Mouse (Mus musculus): ENCODE measurements at regions not wholly inside any gene's neighbourhood (a gene's known extent, or its start where the extent isn't known, plus 50 kb on each side); places are given as distances from the start of the nearest gene placed in this dataset.
"Not testable (repeated sequence)": the region's sequence is repeated elsewhere in the genome, so short reads cannot be mapped to it uniquely, and the experiment has no call there.

DNA sequence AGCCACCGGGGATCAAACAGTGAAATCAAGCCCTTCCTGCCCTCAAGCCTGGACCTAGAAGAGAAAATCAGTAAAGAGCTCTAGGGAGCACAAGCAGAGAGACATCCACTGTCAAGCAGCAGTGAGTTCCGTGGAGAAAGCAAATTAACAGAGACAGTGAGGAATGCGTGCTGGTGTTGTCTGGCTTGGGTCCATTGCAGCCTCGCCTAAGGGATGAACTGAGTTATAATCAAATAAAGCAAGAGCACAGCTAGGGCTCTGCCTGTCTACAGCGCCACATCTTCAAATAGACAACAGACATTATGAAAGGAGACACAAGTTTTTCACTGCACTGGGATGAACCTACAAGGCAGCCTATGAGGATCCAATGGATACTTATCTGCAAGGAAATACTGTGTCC is 62.3 kb upstream of the Xcl1 start:
- WGBS, result 57% methylated on average over 5 of the region's 5 CpGs
- Histone ChIP-seq H3K27ac (ENCODE audit: insufficient read depth, low read depth, low read length) (no peak overlapping the region), H3K36me3 (ENCODE audit: control insufficient read depth, insufficient read depth, low read length) (no peaks in the 10 kb centered on the region), H3K27me3 (replicated peaks; ENCODE audit: control insufficient read depth, insufficient read depth, low read length) (no peaks in the 10 kb centered on the region; the same call in 1 of the 2 replicates), H3K4me1 (ENCODE audit: control insufficient read depth, insufficient read depth, low read length) (no peaks in the 10 kb centered on the region), H3K4me3 (ENCODE audit: insufficient read depth, low read depth, low read length) (no peak overlapping the region)
- DNase-seq, result no peak
- TF ChIP-seq CTCF (conservative IDR thresholded peaks at IDR 0.05; ENCODE audit: insufficient read depth, insufficient read length, low read depth, low read length) (no peak), POLR2A (IDR thresholded peaks at IDR 0.05; ENCODE audit: low read depth, low read length) (no peak)

- TF ChIP-seq CTCF (conservative IDR thresholded peaks at IDR 0.05; ENCODE audit: insufficient read depth, insufficient read length, low read depth, low read length) (no peak), POLR2A (IDR thresholded peaks at IDR 0.05; ENCODE audit: low read depth, low read length) (no peak)
- Histone ChIP-seq H3K4me1 (ENCODE audit: control insufficient read depth, insufficient read depth, low read length) (no peaks in the 10 kb centered on the region), H3K4me3 (ENCODE audit: insufficient read depth, low read depth, low read length) (no peak overlapping the region), H3K27ac (ENCODE audit: insufficient read depth, low read depth, low read length) (no peak overlapping the region), H3K27me3 (replicated peaks; ENCODE audit: control insufficient read depth, insufficient read depth, low read length) (no peaks in the 10 kb centered on the region; the same call in 1 of the 2 replicates), H3K36me3 (ENCODE audit: control insufficient read depth, insufficient read depth, low read length) (no peaks in the 10 kb centered on the region)
- DNase-seq, result no peak
- WGBS, result 19% methylated on average over 6 of the region's 6 CpGs
These were observed 58.9 kb upstream of the Xcl1 start for GRCm38 (mm10) chr1:164994247-164994660.

DNA sequence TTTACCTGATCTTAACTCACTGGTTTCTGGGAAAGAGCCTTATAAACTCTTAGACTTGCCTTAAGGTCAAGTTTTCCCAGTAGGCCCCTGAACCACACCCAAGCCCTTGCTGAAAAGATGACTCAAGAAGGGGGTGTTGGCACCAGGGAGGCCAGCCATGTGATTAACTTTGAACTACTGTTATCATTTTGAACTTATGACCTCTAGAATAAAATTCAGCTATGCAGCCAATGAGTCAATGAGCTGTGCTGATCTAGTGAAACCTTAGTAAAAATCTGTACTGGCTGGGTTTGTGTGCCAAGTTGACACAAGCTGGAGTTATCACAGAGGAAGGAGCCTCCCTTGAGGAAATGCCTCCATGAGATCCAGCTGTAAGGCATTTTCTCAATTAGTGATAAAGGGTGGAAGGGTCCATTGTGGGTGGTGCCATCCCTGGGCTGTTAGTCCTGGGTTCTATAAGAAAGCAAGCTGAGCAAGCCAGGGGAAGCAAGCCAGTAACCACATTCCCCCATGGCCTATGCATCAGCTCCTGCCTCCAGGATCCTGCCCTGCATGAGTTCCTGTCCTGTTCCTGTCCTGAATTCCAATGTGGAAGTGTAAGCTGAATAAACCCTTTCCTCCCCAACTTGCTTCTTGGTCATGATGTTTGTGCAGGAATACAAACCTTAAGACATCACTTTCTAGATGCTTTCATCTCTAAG is 58.0 kb upstream of the Xcl1 start:
- H3K4me3 ChIP-seq (ENCODE audit: insufficient read depth, low read depth, low read length); H3K27ac ChIP-seq (ENCODE audit: insufficient read depth, low read depth, low read length); H3K36me3 ChIP-seq (ENCODE audit: control insufficient read depth, insufficient read depth, low read length); DNase-seq; H3K4me1 ChIP-seq (ENCODE audit: control insufficient read depth, insufficient read depth, low read length); H3K27me3 ChIP-seq (replicated peaks; ENCODE audit: control insufficient read depth, insufficient read depth, low read length): not testable (repeated sequence)

GRCm38 (mm10) chr1:164988982-164989381 is 53.7 kb upstream of the Xcl1 start:
- Histone ChIP-seq H3K36me3 (ENCODE audit: control insufficient read depth, insufficient read depth, low read length) (no peaks in the 10 kb centered on the region), H3K27ac (ENCODE audit: insufficient read depth, low read depth, low read length) (no peak overlapping the region), H3K27me3 (replicated peaks; ENCODE audit: control insufficient read depth, insufficient read depth, low read length) (no peaks in the 10 kb centered on the region; the same call in 1 of the 2 replicates), H3K4me1 (ENCODE audit: control insufficient read depth, insufficient read depth, low read length) (no peaks in the 10 kb centered on the region), H3K4me3 (ENCODE audit: insufficient read depth, low read depth, low read length) (no peak overlapping the region)
- DNase-seq, result no peak
- no peak for TF ChIP-seq POLR2A (IDR thresholded peaks at IDR 0.05; ENCODE audit: low read depth, low read length)
- TF ChIP-seq CTCF (conservative IDR thresholded peaks at IDR 0.05; ENCODE audit: insufficient read depth, insufficient read length, low read depth, low read length), result no peak
- WGBS, result 64% methylated on average over 1 of the region's 1 CpGs

- no peaks in the 10 kb centered on the region for H3K4me1 ChIP-seq (ENCODE audit: control insufficient read depth, insufficient read depth, low read length)
- no peaks in the 10 kb centered on the region for H3K36me3 ChIP-seq (ENCODE audit: control insufficient read depth, insufficient read depth, low read length)
- no peaks in the 10 kb centered on the region; the same call in 1 of the 2 replicates for H3K27me3 ChIP-seq (replicated peaks; ENCODE audit: control insufficient read depth, insufficient read depth, low read length)
- no peak overlapping the region for H3K4me3 ChIP-seq (ENCODE audit: insufficient read depth, low read depth, low read length)
- no peak overlapping the region for H3K27ac ChIP-seq (ENCODE audit: insufficient read depth, low read depth, low read length)
- DNase-seq, result no peak
- WGBS, result 71% methylated on average over 3 of the region's 3 CpGs
- no peak for TF ChIP-seq POLR2A (IDR thresholded peaks at IDR 0.05; ENCODE audit: low read depth, low read length)
- TF ChIP-seq CTCF (conservative IDR thresholded peaks at IDR 0.05; ENCODE audit: insufficient read depth, insufficient read length, low read depth, low read length), result no peak
These were observed 52.9 kb upstream of the Xcl1 start for GRCm38 (mm10) chr1:164988191-164988590.

GRCm38 (mm10) chr1:164985521-164985920 is 50.2 kb upstream of the Xcl1 start:
- DNase-seq; H3K36me3 ChIP-seq (ENCODE audit: control insufficient read depth, insufficient read depth, low read length); H3K4me1 ChIP-seq (ENCODE audit: control insufficient read depth, insufficient read depth, low read length); H3K4me3 ChIP-seq (ENCODE audit: insufficient read depth, low read depth, low read length); H3K27ac ChIP-seq (ENCODE audit: insufficient read depth, low read depth, low read length); H3K27me3 ChIP-seq (replicated peaks; ENCODE audit: control insufficient read depth, insufficient read depth, low read length): not testable (repeated sequence)
- WGBS, result 98% methylated on average over 21 of the region's 21 CpGs

Measured in kidney, adult 2 months (tissue).